Mouse (Mus musculus): Measurements from ENCODE around the gene Jpt1.

DNA sequence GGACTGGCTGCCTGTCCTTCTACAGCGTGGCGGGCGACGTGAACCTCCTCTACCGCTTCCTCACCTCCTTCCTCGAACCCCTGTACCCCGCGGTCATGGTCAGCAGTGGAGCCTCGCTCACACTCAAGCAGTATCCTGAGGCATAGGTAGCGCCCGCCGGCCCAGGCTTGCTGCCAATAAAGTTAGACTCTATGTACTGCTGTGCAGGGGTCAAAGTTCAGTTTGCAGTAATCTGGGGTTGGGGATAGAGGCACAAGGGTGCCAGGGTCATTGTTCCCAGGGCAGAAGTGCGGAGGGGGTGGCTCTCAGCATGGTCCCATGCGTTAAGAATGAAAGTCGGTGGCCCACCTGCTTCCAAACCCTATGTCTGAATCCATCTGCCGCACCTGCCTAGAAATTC, 66.1 kb downstream of the Jpt1 start:
- no peak for TF ChIP-seq POLR2A (IDR thresholded peaks at IDR 0.05; ENCODE audit: borderline replicate concordance, extremely low read depth, low read depth, low read length)
- TF ChIP-seq CTCF (IDR thresholded peaks at IDR 0.05; ENCODE audit: insufficient read depth, low read length), result no peak
